Mouse (Mus musculus) neural tube, embryonic 10.5 days (tissue): ENCODE data around the gene Parg.
"Not testable (repeated sequence)": the region's sequence is repeated elsewhere in the genome, so short reads cannot be mapped to it uniquely, and the experiment has no call there.

ENCODE experiments used
- DNase-seq: peaks from one replicate; pipeline ENCODE4 v3.0.0-alpha.2; 2017; ENCODE audit warnings: low spot score; ENCODE audit errors: extremely low spot score

The Parg gene

GRCm38 (mm10) chr14:32201791-32202451, at the start of gene Parg, which contains the start of gene Timm23:
Gene Parg, plus strand, starts transcription at chr14:32201949.
Gene Timm23, minus strand, starts transcription at chr14:32201898.
- peak; percentile 87 for DNase-seq

- DNase-seq, result no peak
Measured at GRCm38 (mm10) chr14:32152243-32152965, 49.3 kb upstream of the Parg start.

- DNase-seq, result no peak
Measured at GRCm38 (mm10) chr14:32153156-32153555, 48.6 kb upstream of the Parg start.

GRCm38 (mm10) chr14:32154758-32155157, 47.0 kb upstream of the Parg start:
- DNase-seq, result no peak

- DNase-seq, result no peak
Measured at GRCm38 (mm10) chr14:32159150-32159670, 42.5 kb upstream of the Parg start.

- DNase-seq, result peak; percentile 98
Measured at GRCm38 (mm10) chr14:32159690-32160246, 42.0 kb upstream of the Parg start, which contains the start of gene Ncoa4. Gene Ncoa4, plus strand, starts transcription at chr14:32159865.

- DNase-seq, result no peak
Measured at GRCm38 (mm10) chr14:32160563-32160962, 41.2 kb upstream of the Parg start.

GRCm38 (mm10) chr14:32161090-32161885, 40.5 kb upstream of the Parg start:
- DNase-seq, result no peak

GRCm38 (mm10) chr14:32162231-32162630, 39.5 kb upstream of the Parg start:
- no peak for DNase-seq

- no peak for DNase-seq
Measured at GRCm38 (mm10) chr14:32163203-32163888, 38.4 kb upstream of the Parg start.

GRCm38 (mm10) chr14:32164173-32165051, 37.3 kb upstream of the Parg start:
- DNase-seq, result no peak

GRCm38 (mm10) chr14:32165278-32166061, 36.3 kb upstream of the Parg start:
- peak; percentile 67 for DNase-seq

GRCm38 (mm10) chr14:32166062-32166441, 35.7 kb upstream of the Parg start:
- no peak for DNase-seq

- no peak for DNase-seq
Measured at GRCm38 (mm10) chr14:32166840-32167239, 34.9 kb upstream of the Parg start.

- DNase-seq, result no peak
Measured at GRCm38 (mm10) chr14:32167326-32167725, 34.4 kb upstream of the Parg start.

- no peak for DNase-seq
Measured at GRCm38 (mm10) chr14:32168653-32169231, 33.0 kb upstream of the Parg start.

GRCm38 (mm10) chr14:32170137-32170536, 31.6 kb upstream of the Parg start:
- no peak for DNase-seq

- no peak for DNase-seq
Measured at GRCm38 (mm10) chr14:32175310-32175709, 26.4 kb upstream of the Parg start.

GRCm38 (mm10) chr14:32176590-32176989, 25.2 kb upstream of the Parg start:
- not testable (repeated sequence) for DNase-seq
